Mouse (Mus musculus) olfactory bulb, adult 2 months (tissue): ENCODE results near the gene Tsnaxip1. TPM values are rescaled to one million over a fixed set of nuclear protein-coding genes. Genes with fewer than 3 reads are reported as not detected.

ENCODE experiments used
- H3K27ac ChIP-seq: fragments of 200-500 bp; 2 replicates; pipeline ENCODE4 v1.5.1; 2012; ENCODE audit warnings: low read depth, low read length; ENCODE audit not compliant: insufficient read depth
- H3K4me1 ChIP-seq: fragments of 200-500 bp; 2 replicates; pipeline ENCODE4 v1.6.1; 2012; ENCODE audit warnings: low read length; ENCODE audit not compliant: control insufficient read depth, insufficient read depth
- H3K4me3 ChIP-seq: fragments of 200-500 bp; 2 replicates; pipeline ENCODE4 v1.5.1; 2012; ENCODE audit warnings: mild to moderate bottlenecking, low read depth, low read length, moderate library complexity; ENCODE audit not compliant: insufficient read depth
- CTCF ChIP-seq: fragments of 200-500 bp; IDR thresholded peaks from 2 replicates; pipeline ENCODE4 v1.5.1; 2012; ENCODE audit warnings: low read depth, mild to moderate bottlenecking, low read length, moderate library complexity; ENCODE audit not compliant: insufficient read depth
- POLR2A ChIP-seq: fragments of 200-500 bp; IDR thresholded peaks from 2 replicates; pipeline ENCODE4 v1.6.1; 2012; ENCODE audit warnings: mild to moderate bottlenecking, low read depth, low read length, moderate library complexity; ENCODE audit not compliant: insufficient read depth
- WGBS: fragments of 180-500 bp; shearing (Covaris S2); methylation state at CpG from one replicate; pipeline ENCODE4 v1.1.7; 2018; 5-methylcytosine and 5-hydroxymethylcytosine counted together
- polyA plus RNA-seq: library from polyadenylated mRNA; stranded (reverse); fragments of >200 nt; gene quantifications from 2 replicates; pipeline ENCODE4 v1.2.4, GENCODE M21; 2012; ENCODE audit warnings: low replicate concordance; ENCODE audit not compliant: missing spikeins, insufficient read depth, insufficient read length

The Tsnaxip1 gene
- not detected in 2 replicates for polyA plus RNA-seq

DNA sequence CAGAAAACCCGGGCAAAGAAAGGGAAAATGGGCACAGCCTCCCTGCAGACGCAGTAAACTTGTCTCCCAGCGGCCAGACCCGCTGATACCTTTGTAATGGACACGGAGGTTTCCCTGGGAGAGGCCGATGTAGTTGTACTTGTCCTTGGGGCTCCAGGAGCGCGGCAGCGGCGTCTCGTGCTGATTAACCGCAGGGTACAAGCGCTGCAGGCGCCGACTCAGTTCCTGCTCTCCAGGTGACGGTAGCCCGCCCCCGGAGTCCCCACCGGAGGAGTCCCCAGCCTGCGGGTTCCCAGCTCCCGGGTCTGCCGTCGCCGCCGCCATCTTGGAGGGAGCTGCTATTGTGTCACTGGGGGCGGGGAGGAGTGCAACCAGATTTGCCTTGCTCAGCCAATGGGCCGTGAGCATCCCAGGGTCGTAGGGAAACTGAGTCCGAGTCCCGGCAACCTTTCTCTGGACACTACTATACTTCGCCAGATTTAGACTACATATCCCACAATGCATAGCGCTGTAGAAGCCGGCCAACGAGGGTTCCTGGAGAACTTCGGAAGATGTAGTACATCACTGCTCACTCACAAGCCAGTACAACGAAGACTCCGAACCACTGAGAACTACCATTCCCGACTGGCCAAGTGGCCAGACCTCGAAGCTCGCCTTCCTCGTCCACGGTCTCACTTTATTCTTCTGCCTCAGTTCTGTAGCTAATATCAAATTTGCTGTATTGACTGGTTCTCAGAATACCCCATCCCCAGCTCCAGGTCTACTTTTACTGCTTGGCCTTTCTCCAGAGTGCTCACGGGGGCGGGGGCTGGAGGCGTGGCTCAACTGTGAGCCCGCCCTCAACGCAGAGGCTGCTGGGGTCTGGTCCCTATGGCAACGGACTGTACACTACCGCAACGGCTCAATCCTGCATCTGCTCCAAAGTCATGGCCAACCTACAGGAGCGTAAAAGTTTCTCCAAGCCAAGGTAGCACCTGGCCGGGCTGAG lies at the start of gene Tsnaxip1, which contains the start of gene Ranbp10:
Gene Tsnaxip1, plus strand, starts transcription at position 871 of the 988 bp plus-strand sequence.
Gene Ranbp10, minus strand, starts transcription at position 490 of the 988 bp plus-strand sequence.
- peak within 1 kb of the TSS; percentile 84 for H3K4me3 ChIP-seq
- H3K27ac ChIP-seq: peak within 1 kb of the TSS; percentile 73; the same call in 1 of the 2 replicates
- peaks cover 5% of the 10 kb centered on the region; the same call in 1 of the 2 replicates for H3K4me1 ChIP-seq
- TF ChIP-seq POLR2A (peak; percentile 47; the same call in 1 of the 2 replicates), CTCF (no peak)
- under 1% methylated on average over 52 of the region's 52 CpGs for WGBS

DNA sequence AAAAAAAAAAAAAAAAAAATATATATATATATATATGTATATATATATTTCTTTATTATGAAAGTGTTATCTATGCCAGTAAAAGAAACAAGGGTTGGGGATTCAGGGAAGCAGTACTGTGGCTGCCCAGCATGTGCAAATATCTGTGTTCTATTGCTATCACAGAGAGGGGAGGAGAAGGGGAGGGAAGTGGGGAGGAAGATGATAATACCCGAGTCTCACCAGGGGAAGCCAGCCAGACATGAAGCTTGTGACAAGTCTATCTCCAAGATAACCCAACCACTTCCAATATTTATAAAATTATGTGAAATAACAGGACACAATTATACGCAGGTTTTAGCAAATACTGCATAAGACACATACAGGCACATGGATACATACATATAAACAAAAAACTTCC lies 49.7 kb upstream of the Tsnaxip1 start:
- WGBS: 78% methylated on average over 2 of the region's 2 CpGs
- H3K27ac ChIP-seq: no peak overlapping the region

DNA sequence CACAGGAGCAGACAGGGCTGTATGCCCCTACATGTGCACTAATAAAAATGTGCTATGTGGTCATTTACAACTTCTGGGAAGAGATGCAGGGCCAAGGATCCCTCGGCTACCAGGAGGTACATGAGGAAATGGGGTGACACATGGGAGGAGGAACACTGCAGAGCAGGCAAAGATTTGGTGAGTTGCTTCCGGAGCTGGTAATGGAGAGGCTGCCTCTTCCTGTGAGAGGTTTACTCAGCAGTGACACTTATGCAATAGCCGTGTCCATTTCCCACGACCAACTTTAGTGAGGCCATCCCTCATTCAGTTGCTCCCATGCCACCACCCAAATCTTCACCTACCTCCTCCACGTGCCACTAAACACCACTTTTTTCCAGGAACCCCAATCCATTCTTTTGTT lies 47.2 kb upstream of the Tsnaxip1 start:
- TF ChIP-seq POLR2A (no peak), CTCF (no peak)
- WGBS: 93% methylated on average over 5 of the region's 5 CpGs
- Histone ChIP-seq H3K4me1 (no peaks in the 10 kb centered on the region), H3K4me3 (no peak overlapping the region), H3K27ac (no peak overlapping the region)

More for the DNA sequence above, 49.7 kb upstream of the Tsnaxip1 start:
- no peak overlapping the region for H3K4me3 ChIP-seq
- TF ChIP-seq POLR2A (no peak), CTCF (no peak)
- H3K4me1 ChIP-seq: no peaks in the 10 kb centered on the region

DNA sequence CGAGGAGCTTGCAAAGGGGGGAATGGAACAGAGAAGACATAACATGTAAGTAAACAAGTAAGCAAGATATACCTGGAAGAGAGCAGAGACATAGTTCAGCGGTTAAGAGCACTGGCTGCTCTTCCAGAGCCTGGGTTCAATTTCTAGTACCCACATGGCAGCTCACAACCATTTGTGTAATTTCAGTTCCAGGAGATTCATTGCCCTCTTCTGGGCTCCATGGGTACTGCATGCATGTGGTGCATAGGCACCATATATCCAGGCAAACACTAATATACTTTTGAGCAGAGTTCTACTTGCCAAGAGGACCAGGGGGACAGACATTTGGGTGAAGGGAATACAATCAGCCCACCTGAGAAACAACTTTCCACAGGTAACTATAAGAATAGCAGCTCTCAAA lies 39.3 kb upstream of the Tsnaxip1 start:
- Histone ChIP-seq H3K27ac (no peak overlapping the region), H3K4me3 (no peak overlapping the region), H3K4me1 (peaks cover 5% of the 10 kb centered on the region)
- no peak for TF ChIP-seq CTCF
- TF ChIP-seq POLR2A: no peak
- 93% methylated on average over 2 of the region's 2 CpGs for WGBS

DNA sequence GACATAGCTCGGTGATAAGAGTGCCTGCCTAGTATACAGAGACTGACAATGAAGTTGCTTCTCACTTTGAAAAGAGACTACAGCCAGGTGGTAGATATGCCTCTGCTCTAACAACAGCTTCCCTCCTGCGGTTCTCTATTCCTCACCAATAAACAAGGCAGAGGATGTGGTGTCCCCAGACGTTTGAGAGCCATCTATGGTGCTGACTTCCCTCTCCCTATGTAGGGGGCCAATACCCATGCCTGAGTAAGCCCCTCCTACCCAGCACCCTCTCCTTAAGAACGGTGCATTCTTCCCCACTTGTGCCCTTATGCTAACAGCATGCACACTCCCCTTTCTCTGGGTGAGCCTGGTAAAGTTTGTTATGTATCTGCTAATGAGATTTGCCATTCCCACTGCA lies 38.6 kb upstream of the Tsnaxip1 start:
- Histone ChIP-seq H3K27ac (no peak overlapping the region), H3K4me3 (no peak overlapping the region), H3K4me1 (peaks cover 5% of the 10 kb centered on the region)
- TF ChIP-seq POLR2A: no peak
- no peak for TF ChIP-seq CTCF
- WGBS: 48% methylated on average over 4 of the region's 4 CpGs

DNA sequence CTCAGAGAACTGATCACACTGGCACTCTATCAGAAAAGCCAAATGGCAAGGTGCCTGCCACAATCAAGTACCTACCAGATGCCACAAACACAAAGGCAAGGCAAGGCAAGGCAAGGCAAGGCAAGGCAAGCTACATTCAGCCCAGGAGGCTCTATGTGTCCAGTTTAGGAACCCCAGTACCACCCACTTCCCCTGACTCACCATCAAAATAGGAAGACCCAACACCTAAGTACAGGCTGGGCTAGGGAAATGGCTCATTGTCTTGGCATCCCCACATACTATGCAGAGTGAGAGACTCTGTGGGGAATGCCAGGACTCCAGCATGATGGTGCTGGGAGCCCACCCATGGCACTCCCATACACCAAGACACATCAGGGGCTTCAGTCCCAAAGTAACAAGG lies 37.9 kb upstream of the Tsnaxip1 start:
- H3K4me3 ChIP-seq: no peak overlapping the region

DNA sequence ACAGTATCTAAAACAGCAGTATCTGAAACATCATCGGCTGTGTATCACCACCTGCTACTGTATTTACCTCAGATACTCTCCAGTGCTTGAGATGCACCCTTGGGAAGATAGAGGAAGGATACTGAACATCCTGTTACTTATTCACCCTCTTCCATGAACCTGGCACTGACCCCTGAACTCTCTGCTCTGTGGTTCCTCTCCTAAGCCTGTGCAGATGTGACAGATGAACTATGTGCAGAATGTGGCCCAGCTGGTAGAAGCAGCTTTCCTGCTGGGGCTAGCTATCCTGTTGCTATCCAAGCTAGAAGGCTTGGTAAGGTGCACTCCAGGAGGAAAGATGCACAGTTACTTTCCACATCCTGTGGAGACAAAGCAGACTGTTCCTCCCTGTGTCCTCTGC lies 34.2 kb upstream of the Tsnaxip1 start:
- 81% methylated on average over 1 of the region's 1 CpGs for WGBS
- Histone ChIP-seq H3K27ac (no peak overlapping the region), H3K4me1 (peaks cover 5% of the 10 kb centered on the region), H3K4me3 (no peak overlapping the region)
- TF ChIP-seq CTCF (no peak), POLR2A (no peak)

More for the DNA sequence above, 37.9 kb upstream of the Tsnaxip1 start:
- TF ChIP-seq CTCF: no peak
- TF ChIP-seq POLR2A: no peak
- Histone ChIP-seq H3K27ac (no peak overlapping the region), H3K4me1 (peaks cover 5% of the 10 kb centered on the region)

DNA sequence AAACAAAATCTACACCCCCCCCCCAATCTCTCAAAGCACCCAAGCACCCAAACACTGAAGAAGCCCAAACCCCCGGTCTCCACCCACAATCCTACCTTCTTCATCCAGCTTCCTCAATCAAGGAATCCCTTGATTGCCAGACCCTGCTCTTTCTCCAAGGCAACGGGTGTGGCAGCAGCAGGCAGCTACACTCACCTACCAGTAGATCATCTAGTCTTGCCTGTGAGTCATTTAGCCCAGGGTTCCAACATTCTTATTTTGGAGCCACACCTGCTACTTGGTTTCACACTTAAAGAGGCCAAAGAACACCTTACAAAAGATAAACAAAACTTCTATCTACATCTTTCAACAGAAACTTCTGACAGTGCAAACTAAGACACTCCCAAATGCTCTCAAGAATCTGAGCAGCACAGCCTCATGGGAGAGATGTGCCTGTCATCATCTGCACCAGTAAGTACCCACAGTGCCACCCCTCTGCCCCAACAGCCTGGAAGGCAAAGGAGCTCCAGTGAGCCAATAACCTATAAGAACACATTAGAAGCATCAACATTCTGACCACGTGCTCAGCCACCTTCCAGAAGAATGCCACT lies 33.4 kb upstream of the Tsnaxip1 start:
- TF ChIP-seq CTCF (no peak), POLR2A (no peak)
- Histone ChIP-seq H3K4me3 (no peak overlapping the region), H3K4me1 (peaks cover 7% of the 10 kb centered on the region), H3K27ac (no peak overlapping the region)
- WGBS: 72% methylated on average over 3 of the region's 3 CpGs

DNA sequence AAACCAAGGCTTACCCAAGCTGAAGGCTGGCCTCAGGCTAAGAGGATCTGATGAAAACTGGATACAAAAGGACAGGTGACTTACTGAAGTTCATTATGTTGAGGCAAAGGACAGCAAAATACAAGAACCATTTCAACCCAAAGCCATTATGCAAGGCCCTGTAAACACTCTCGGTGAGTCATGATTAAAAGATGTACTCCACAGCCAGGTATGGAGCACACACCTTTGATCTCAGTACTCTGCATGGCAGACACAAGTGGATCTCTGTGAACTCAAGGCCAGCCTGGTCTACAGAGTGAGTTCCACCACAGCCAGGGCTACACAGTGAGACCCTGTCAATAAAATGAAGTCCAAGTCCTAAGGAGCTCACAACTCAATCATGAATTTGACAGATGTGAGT lies 31.7 kb upstream of the Tsnaxip1 start:
- Histone ChIP-seq H3K4me1 (peaks cover 6% of the 10 kb centered on the region; the same call in 1 of the 2 replicates), H3K27ac (no peak overlapping the region), H3K4me3 (no peak overlapping the region)
- TF ChIP-seq POLR2A: no peak
- TF ChIP-seq CTCF: no peak
- 92% methylated on average over 1 of the region's 1 CpGs for WGBS
